In genomic region chr2:151996229-151997189, GRCm38 (mm10) we compare ENCODE assay signal across 8 mouse cellular contexts. TPM values are rescaled to one million over a fixed set of nuclear protein-coding genes. Genes with fewer than 3 reads are reported as not detected.
DNase-seq lines count a peak whose midpoint lies in the region; ATAC-seq lines count a peak whose summit lies in the region.

TSS of gene Slc52a3 (plus strand) at chr2:151996511.

- no peaks in the 10 kb centered on the region for H3K36me3 ChIP-seq in hindbrain, embryonic 16.5 days (ENCODE audit: control insufficient read depth, insufficient read depth, low read length)

- peaks cover 4% of the 10 kb centered on the region for H3K4me1 ChIP-seq in hindbrain, embryonic 16.5 days (ENCODE audit: control insufficient read depth, insufficient read depth, low read depth, low read length)

- no peaks in the 10 kb centered on the region for H3K9me3 ChIP-seq in hindbrain, embryonic 16.5 days (ENCODE audit: control insufficient read depth, low read length)

- DNase-seq in R1 (ENCODE audit: low read depth, low spot score) = peak; percentile 87
- DNase-seq in cerebellum, postnatal 25 days = peak; percentile 82 to 90
- peak; percentile 79 to 80 for DNase-seq in frontal cortex, postnatal 36 days (ENCODE audit: low spot score in 2 of 2)
- peak; percentile 65 for DNase-seq in left cerebral cortex, adult 11 months (ENCODE audit: low spot score)
- DNase-seq in lung, postnatal 4 days = peak; percentile 91 to 94
- DNase-seq in right cerebral cortex, postnatal 10 days (ENCODE audit: low spot score in 2 of 2) = peak; percentile 73 to 85
- DNase-seq in urinary bladder, postnatal 25 days (ENCODE audit: low spot score) = peak; percentile 95

- no peak within 1 kb of the TSS for H3K9ac ChIP-seq in hindbrain, embryonic 16.5 days (ENCODE audit: low read depth, low read length)

- H3K27me3 ChIP-seq in hindbrain, embryonic 16.5 days (replicated peaks; ENCODE audit: control insufficient read depth, insufficient read depth, low read length) = peaks cover 20% of the 10 kb centered on the region

- H3K4me2 ChIP-seq in hindbrain, embryonic 16.5 days (ENCODE audit: low read length) = 0 out of 2 replicates have a peak within 1 kb of the TSS, but pooled peaks have one; percentile 8

- no peak within 1 kb of the TSS for H3K4me3 ChIP-seq in hindbrain, embryonic 16.5 days (ENCODE audit: low read length)

- ATAC-seq in hindbrain, embryonic 16.5 days = 0 out of 2 replicates have a peak, but pooled peaks have one; percentile 31

- 8% methylated on average over 35 of the region's 35 CpGs for WGBS in hindbrain, embryonic 16.5 days

- no peak within 1 kb of the TSS for H3K27ac ChIP-seq in hindbrain, embryonic 16.5 days (ENCODE audit: low read depth, low read length)

RNA-seq across cellular contexts. Expression of gene Slc52a3, which starts in this region (rescaled TPM):
- 1.8 and 2.3 TPM in 2 replicates for polyA plus RNA-seq in hindbrain, embryonic 16.5 days (2015; fragmentation: Nextera tagmentation; extraction: Ambion mirVana)
